Mouse (Mus musculus): ENCODE results near the gene Zmynd8. TPM values are rescaled to one million over a fixed set of nuclear protein-coding genes. Genes with fewer than 3 reads are reported as not detected.

Zmynd8 gene
- polyA plus RNA-seq, 1 experiment = 29.8 TPM

GRCm38 (mm10) chr2:165856611-165857200 lies 42.1 kb downstream of the Zmynd8 start:
- no peak for DNase-seq
- WGBS = 65% methylated on average over 7 of the region's 7 CpGs
- H3K4me1 ChIP-seq (ENCODE audit: control insufficient read depth, insufficient read depth, low read length) = peaks cover 44% of the 10 kb centered on the region
- no peak overlapping the region for H3K4me3 ChIP-seq (replicated peaks; ENCODE audit: extremely low read depth, low read depth, low read length)
- no peak for TF ChIP-seq POLR2A (IDR thresholded peaks at IDR 0.05; ENCODE audit: borderline replicate concordance, extremely low read depth, low read depth, low read length)
- no peak for TF ChIP-seq CTCF (IDR thresholded peaks at IDR 0.05; ENCODE audit: insufficient read depth, low read length)

- 38% methylated on average over 6 of the region's 6 CpGs for WGBS
- no peak for TF ChIP-seq POLR2A (IDR thresholded peaks at IDR 0.05; ENCODE audit: borderline replicate concordance, extremely low read depth, low read depth, low read length)
- TF ChIP-seq CTCF (IDR thresholded peaks at IDR 0.05; ENCODE audit: insufficient read depth, low read length) = no peak
- H3K4me3 ChIP-seq (replicated peaks; ENCODE audit: extremely low read depth, low read depth, low read length) = no peak overlapping the region
- DNase-seq = no peak
- peaks cover 44% of the 10 kb centered on the region for H3K4me1 ChIP-seq (ENCODE audit: control insufficient read depth, insufficient read depth, low read length)
These were observed 43.0 kb downstream of the Zmynd8 start for GRCm38 (mm10) chr2:165855641-165856301.

- WGBS = 67% methylated on average over 16 of the region's 16 CpGs
- Histone ChIP-seq H3K4me1 (ENCODE audit: control insufficient read depth, insufficient read depth, low read length) (peaks cover 42% of the 10 kb centered on the region), H3K4me3 (replicated peaks; ENCODE audit: extremely low read depth, low read depth, low read length) (no peak overlapping the region)
- DNase-seq = no peak
- TF ChIP-seq POLR2A (IDR thresholded peaks at IDR 0.05; ENCODE audit: borderline replicate concordance, extremely low read depth, low read depth, low read length) (no peak), CTCF (IDR thresholded peaks at IDR 0.05; ENCODE audit: insufficient read depth, low read length) (no peak)
These were observed 44.4 kb downstream of the Zmynd8 start for GRCm38 (mm10) chr2:165854207-165854968.

GRCm38 (mm10) chr2:165852896-165853633 lies 45.8 kb downstream of the Zmynd8 start:
- Histone ChIP-seq H3K4me3 (replicated peaks; ENCODE audit: extremely low read depth, low read depth, low read length) (no peak overlapping the region), H3K4me1 (ENCODE audit: control insufficient read depth, insufficient read depth, low read length) (peaks cover 36% of the 10 kb centered on the region)
- no peak for TF ChIP-seq POLR2A (IDR thresholded peaks at IDR 0.05; ENCODE audit: borderline replicate concordance, extremely low read depth, low read depth, low read length)
- TF ChIP-seq CTCF (IDR thresholded peaks at IDR 0.05; ENCODE audit: insufficient read depth, low read length) = no peak
- 69% methylated on average over 9 of the region's 9 CpGs for WGBS
- DNase-seq = no peak

GRCm38 (mm10) chr2:165852453-165852852 lies 46.4 kb downstream of the Zmynd8 start:
- no peak overlapping the region for H3K4me3 ChIP-seq (replicated peaks; ENCODE audit: extremely low read depth, low read depth, low read length)
- 54% methylated on average over 11 of the region's 11 CpGs for WGBS
- DNase-seq = no peak
- TF ChIP-seq POLR2A (IDR thresholded peaks at IDR 0.05; ENCODE audit: borderline replicate concordance, extremely low read depth, low read depth, low read length) (no peak), CTCF (IDR thresholded peaks at IDR 0.05; ENCODE audit: insufficient read depth, low read length) (0 out of 2 replicates have a peak, but pooled peaks have one; percentile 30)
- peaks cover 32% of the 10 kb centered on the region for H3K4me1 ChIP-seq (ENCODE audit: control insufficient read depth, insufficient read depth, low read length)

GRCm38 (mm10) chr2:165851811-165852415 lies 46.9 kb downstream of the Zmynd8 start:
- TF ChIP-seq CTCF (IDR thresholded peaks at IDR 0.05; ENCODE audit: insufficient read depth, low read length) = no peak
- TF ChIP-seq POLR2A (IDR thresholded peaks at IDR 0.05; ENCODE audit: borderline replicate concordance, extremely low read depth, low read depth, low read length) = no peak
- WGBS = 76% methylated on average over 13 of the region's 13 CpGs
- Histone ChIP-seq H3K4me1 (ENCODE audit: control insufficient read depth, insufficient read depth, low read length) (peaks cover 31% of the 10 kb centered on the region), H3K4me3 (replicated peaks; ENCODE audit: extremely low read depth, low read depth, low read length) (no peak overlapping the region)
- no peak for DNase-seq

- peaks cover 25% of the 10 kb centered on the region for H3K4me1 ChIP-seq (ENCODE audit: control insufficient read depth, insufficient read depth, low read length)
- no peak overlapping the region for H3K4me3 ChIP-seq (replicated peaks; ENCODE audit: extremely low read depth, low read depth, low read length)
- no peak for DNase-seq
- TF ChIP-seq CTCF (IDR thresholded peaks at IDR 0.05; ENCODE audit: insufficient read depth, low read length) (no peak), POLR2A (IDR thresholded peaks at IDR 0.05; ENCODE audit: borderline replicate concordance, extremely low read depth, low read depth, low read length) (no peak)
- WGBS = 63% methylated on average over 6 of the region's 6 CpGs
These were observed 48.0 kb downstream of the Zmynd8 start for GRCm38 (mm10) chr2:165850826-165851225.

- WGBS = 43% methylated on average over 5 of the region's 5 CpGs
- TF ChIP-seq CTCF (IDR thresholded peaks at IDR 0.05; ENCODE audit: insufficient read depth, low read length) (no peak), POLR2A (IDR thresholded peaks at IDR 0.05; ENCODE audit: borderline replicate concordance, extremely low read depth, low read depth, low read length) (no peak)
- H3K4me3 ChIP-seq (replicated peaks; ENCODE audit: extremely low read depth, low read depth, low read length) = no peak overlapping the region
- peak; percentile 57 for DNase-seq
- peaks cover 19% of the 10 kb centered on the region for H3K4me1 ChIP-seq (ENCODE audit: control insufficient read depth, insufficient read depth, low read length)
These were observed 49.7 kb downstream of the Zmynd8 start for GRCm38 (mm10) chr2:165849129-165849528.

- WGBS = 56% methylated on average over 8 of the region's 8 CpGs
- Histone ChIP-seq H3K4me3 (replicated peaks; ENCODE audit: extremely low read depth, low read depth, low read length) (no peak overlapping the region), H3K4me1 (ENCODE audit: control insufficient read depth, insufficient read depth, low read length) (peaks cover 20% of the 10 kb centered on the region)
- TF ChIP-seq CTCF (IDR thresholded peaks at IDR 0.05; ENCODE audit: insufficient read depth, low read length) (no peak), POLR2A (IDR thresholded peaks at IDR 0.05; ENCODE audit: borderline replicate concordance, extremely low read depth, low read depth, low read length) (no peak)
- DNase-seq = no peak
These were observed 52.0 kb downstream of the Zmynd8 start for GRCm38 (mm10) chr2:165846787-165847186.
